28 mouse cellular contexts compared by ENCODE assay signal in genomic region chr3:35899109-35899508, GRCm38 (mm10).
"Had no signal": no experiment of that assay in that cellular context is flagged by ENCODE, and none has a peak within 500 bp of the region (broad histone marks: within the 10 kb centered on the region; RNA-seq: fewer than 3 reads in every experiment).

No protein-coding gene starts in this region.

- ATAC-seq: forebrain, embryonic 13.5 days; forebrain, embryonic 14.5 days; forebrain, embryonic 15.5 days; forebrain, embryonic 16.5 days; forebrain, postnatal 0 days had no signal

- H3K27ac ChIP-seq: embryonic facial prominence, embryonic 10.5 days; embryonic facial prominence, embryonic 12.5 days; embryonic facial prominence, embryonic 13.5 days; embryonic facial prominence, embryonic 15.5 days; forebrain, embryonic 10.5 days; forebrain, embryonic 12.5 days; forebrain, embryonic 13.5 days; forebrain, embryonic 15.5 days; gastrocnemius, adult 2 months; heart, adult 2 months; heart, embryonic 10.5 days had no signal

- H3K4me1 ChIP-seq: embryonic facial prominence, embryonic 10.5 days; embryonic facial prominence, embryonic 12.5 days; embryonic facial prominence, embryonic 13.5 days; embryonic facial prominence, embryonic 15.5 days; forebrain, embryonic 10.5 days; forebrain, embryonic 12.5 days; forebrain, embryonic 13.5 days; forebrain, embryonic 15.5 days; heart, embryonic 10.5 days had no signal

- H3K4me3 ChIP-seq: embryonic facial prominence, embryonic 10.5 days; embryonic facial prominence, embryonic 12.5 days; embryonic facial prominence, embryonic 13.5 days; embryonic facial prominence, embryonic 15.5 days; erythroblast, embryonic 14.5 days; forebrain, embryonic 10.5 days; forebrain, embryonic 12.5 days; forebrain, embryonic 13.5 days; forebrain, embryonic 15.5 days; gastrocnemius, adult 2 months; heart, adult 2 months; heart, embryonic 10.5 days had no signal

- H3K9me3 ChIP-seq: embryonic facial prominence, embryonic 10.5 days; embryonic facial prominence, embryonic 12.5 days; embryonic facial prominence, embryonic 13.5 days; embryonic facial prominence, embryonic 15.5 days; forebrain, embryonic 10.5 days; forebrain, embryonic 12.5 days; forebrain, embryonic 13.5 days; forebrain, embryonic 15.5 days; heart, embryonic 10.5 days had no signal

- H3K9ac ChIP-seq: embryonic facial prominence, embryonic 12.5 days; embryonic facial prominence, embryonic 13.5 days; embryonic facial prominence, embryonic 15.5 days; forebrain, embryonic 12.5 days; forebrain, embryonic 13.5 days; forebrain, embryonic 15.5 days; forebrain, postnatal 0 days had no signal

- DNase-seq: cerebellum, adult 9-10 months; cerebellum, adult 9-11 months; cerebellum, postnatal 10 days; cerebellum, postnatal 14 days; cerebellum, postnatal 25 days; cerebellum, postnatal 36 days; embryo, embryonic 11 days; forebrain, postnatal 0 days; gastrocnemius, adult 2 months; gastrocnemius, postnatal 10 days; gastrocnemius, postnatal 14 days; gastrocnemius, postnatal 25 days; gastrocnemius, postnatal 36 days; heart, adult 11 months; heart, adult 18-20 months; heart, adult 2 months had no signal

- H3K27me3 ChIP-seq: embryonic facial prominence, embryonic 12.5 days; embryonic facial prominence, embryonic 13.5 days; embryonic facial prominence, embryonic 15.5 days; forebrain, embryonic 12.5 days; forebrain, embryonic 13.5 days; forebrain, embryonic 15.5 days had no signal

- H3K4me2 ChIP-seq: embryonic facial prominence, embryonic 12.5 days; embryonic facial prominence, embryonic 13.5 days; embryonic facial prominence, embryonic 15.5 days; forebrain, embryonic 12.5 days; forebrain, embryonic 13.5 days; forebrain, embryonic 15.5 days had no signal
